Mouse (Mus musculus): ENCODE measurements around the gene Gucy2c. TPM values are rescaled to one million over a fixed set of nuclear protein-coding genes. Genes with fewer than 3 reads are reported as not detected.
"Not testable (repeated sequence)": the region's sequence is repeated elsewhere in the genome, so short reads cannot be mapped to it uniquely, and the experiment has no call there.

The Gucy2c gene
- total RNA-seq, 2 experiments from 2014 or later: 0.08 TPM; not detected in 1

DNA sequence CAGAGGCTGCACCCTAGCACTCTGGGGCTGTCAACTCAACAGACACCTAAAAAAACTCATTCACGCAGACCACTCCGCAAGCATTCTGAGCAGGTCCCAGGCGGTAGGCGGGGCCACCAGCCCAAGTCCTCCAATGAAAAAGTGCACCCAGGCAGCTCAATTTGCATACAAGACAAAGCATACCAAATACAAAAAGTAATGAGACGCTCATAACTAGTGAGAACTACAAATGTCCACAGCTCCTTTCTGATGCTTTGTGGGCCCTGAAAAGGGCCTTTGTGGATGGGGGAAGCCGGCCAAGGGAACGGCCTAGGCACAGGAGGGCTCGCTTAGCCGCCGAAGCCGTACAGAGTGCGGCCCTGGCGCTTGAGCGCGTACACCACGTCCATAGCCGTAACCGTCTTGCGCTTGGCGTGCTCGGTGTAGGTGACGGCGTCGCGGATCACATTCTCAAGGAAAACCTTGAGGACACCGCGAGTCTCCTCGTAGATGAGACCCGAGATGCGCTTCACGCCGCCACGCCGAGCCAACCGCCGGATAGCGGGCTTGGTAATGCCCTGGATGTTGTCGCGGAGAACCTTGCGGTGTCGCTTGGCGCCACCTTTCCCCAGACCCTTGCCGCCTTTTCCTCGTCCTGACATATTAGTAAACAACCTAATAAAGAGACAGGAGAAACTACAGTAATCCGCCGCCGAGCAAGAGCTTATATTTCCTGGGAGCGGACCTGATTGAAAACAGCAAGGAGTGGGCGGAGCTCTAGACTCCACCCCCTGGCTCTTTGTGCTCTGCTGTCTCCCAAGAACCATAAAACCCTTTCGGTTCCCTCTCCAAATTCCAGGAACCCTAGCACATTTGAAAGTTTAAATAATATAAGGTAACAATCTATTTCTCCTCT is 22.4 kb upstream of the Gucy2c start, which contains the start of gene Hist4h4:
Hist4h4 (minus strand) TSS at position 677 of the 895 bp plus-strand sequence.
- peak; percentile 90 to 95 for DNase-seq (ENCODE audit: low spot score in 2 of 2)

DNA sequence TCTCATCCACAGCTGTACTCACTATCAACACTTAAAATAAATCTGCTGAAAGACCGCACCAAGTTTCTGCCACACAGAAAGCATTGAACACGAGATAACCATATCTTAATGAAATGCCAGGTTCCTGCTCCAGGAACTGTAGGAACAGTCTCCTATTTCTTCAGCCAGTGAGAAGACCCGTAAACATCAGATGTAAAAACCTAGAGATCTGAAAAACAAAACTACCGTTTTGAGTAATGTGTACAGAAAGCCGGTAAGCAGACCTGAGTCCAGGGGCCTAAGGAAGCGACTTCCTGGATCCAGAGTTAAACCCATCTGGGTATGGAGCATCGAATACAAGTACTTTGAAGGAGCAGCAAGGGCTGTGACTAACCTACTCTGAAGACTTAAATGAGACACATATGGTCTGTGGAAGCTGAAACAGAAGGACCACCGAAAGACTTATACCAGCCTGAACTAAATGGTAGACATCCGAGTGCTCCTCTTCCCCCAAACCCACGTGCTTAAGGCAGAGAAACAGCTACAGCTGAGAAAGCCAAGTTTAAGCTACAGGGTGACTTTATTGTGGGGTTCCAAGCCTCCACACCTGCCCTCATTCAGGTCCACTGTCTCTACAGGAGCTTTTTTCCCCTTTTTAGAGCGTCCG is 21.7 kb upstream of the Gucy2c start:
- no peak for DNase-seq (ENCODE audit: low spot score in 2 of 2)

DNA sequence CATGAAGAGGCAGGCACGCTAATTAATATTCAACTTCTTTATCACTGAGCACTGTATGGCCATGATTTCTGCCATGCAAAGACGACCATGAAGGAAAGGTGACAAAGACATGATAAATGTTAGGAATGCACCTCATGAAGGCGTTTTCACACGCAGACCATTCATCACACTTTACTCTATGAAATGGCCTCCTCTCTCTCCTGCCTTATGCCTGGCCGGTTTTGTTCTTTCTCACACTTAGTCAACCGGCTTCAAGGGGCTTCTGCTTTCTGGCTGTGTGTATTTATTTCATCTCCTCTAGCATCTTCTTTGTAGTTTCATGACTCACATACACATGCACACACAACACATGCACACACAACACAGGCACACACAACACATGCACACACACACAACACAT is 19.7 kb upstream of the Gucy2c start:
- no peak for DNase-seq (ENCODE audit: low spot score in 2 of 2)

DNA sequence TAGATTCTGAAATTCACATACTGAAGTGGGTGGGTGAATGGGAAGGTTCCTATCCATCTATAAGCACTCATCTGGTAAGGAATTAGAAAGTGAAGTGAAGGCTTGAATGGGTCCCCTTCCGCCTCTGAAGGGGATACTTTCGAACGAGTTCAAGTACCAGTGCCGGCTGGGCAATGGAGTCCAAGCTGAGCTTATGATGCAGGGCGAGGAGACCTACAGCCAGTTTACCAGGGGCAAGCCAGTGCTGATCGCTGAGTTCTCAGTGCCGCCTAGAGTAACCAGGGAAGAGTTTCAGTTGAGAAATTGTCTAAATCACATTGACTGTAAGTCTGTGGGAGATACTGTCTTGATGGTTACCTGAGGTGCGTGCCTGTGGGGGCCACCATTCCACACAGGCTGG is 19.1 kb upstream of the Gucy2c start:
- DNase-seq (ENCODE audit: low spot score in 2 of 2): no peak

DNA sequence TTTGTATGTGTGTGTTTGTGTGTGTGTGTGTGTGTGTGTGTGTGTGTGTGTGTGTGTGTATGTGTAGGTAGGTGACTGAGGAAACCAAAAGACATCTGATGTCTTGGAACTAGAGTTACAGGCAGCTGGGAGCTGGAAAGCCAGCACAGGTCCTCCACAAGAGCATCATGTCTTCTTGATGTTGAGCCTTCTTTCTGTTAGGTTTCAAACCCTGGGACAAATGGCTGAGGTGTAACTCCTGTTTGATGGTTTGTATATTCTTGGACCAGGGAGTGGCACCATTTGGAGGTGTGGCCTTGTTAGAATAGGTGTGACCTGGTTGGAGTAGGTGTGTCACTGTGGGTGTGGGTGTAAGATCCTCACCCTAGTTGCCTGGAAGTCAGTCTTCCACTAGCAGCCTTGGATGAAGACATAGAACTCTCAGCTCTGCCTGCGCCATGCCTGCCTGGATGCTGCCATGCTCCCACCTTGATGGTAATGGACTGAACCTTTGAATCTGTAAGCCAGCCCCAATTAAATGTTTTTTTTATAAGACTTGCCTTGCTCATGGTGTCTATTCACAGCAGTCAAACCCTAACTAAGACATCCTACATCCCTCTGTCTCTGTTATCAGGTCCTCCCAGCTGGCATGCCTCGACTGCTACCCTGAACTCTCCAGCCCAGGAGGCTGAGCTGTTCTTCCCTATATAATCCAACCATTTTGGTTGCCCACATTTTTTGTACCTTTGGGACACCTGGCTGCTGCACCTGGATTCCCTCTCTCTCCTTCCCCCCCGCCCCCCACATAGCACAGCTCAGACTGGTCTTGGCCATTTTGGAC is 16.5 kb upstream of the Gucy2c start:
- DNase-seq (ENCODE audit: low spot score in 2 of 2): not testable (repeated sequence)

DNA sequence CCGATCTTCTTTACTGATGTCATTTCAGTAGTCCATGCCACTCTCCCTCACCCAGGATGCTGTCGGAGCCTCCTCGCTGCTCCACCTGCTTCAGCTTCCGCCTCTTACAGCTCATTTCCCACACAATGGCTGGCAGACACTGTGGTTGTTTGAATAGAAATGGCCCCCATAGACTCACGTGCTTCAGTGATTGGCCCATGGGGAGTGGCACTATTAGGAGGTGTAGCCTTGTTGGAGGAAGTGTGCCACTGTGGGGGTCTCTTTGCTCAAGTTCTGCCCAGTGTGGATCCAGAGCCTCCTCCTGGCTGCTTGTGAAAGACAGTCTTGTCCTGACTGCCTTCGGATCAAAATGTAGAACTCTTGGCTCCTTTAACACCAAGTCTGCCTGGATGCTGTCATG is 14.3 kb upstream of the Gucy2c start:
- no peak for DNase-seq (ENCODE audit: low spot score in 2 of 2)

DNA sequence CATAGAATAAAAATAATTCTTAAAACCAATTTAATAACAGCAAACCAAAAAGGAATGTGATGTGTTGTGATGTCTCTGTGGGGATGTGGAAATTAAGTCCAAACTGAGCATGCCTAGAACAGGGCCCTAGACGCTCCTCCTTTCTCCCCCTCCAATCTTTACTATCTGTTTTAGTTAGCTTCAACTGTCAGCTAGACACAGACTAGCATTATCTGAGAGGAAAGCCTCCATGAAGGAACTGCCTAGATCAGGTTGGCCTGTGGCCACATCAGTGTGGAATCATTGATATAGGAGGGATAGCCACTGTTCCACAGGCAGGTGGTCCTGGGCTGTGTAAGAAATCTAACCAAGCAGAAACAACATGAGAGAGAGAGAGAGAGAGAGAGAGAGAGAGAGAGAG is 13.5 kb upstream of the Gucy2c start:
- no peak for DNase-seq (ENCODE audit: low spot score in 2 of 2)

DNA sequence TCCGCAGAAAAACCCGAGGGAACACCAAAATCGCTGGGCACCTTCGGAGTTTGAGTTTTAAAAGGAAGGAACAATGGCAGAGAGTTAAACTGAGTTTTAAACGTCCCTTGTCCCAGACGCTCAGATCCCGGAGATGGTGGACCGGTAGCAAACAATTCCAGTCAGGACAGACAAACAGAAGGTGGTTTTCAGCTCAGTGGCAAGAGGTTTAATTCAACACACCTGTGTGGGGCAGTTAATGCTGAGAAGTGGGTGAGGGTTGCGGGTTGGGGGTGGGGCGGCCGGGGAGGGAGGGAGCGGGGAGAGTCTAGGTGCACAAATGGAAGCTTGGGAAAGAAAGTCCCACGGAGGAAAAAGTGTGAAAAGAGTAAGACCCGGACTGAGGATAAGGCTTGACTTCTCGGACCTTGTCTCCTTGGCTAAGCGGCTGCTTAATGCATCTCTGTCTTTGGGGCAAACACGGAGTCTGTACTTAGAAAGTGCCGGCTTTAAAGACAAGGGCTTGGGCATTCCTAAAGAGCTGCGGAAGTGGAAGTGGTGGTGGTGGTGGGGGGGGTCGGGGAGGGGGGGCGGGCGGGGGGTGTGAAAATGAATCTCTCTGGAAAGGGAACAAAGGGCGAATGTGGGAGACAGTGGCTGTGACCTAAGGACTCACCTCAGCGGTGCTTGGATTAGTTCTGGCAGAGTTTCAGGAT is 12.4 kb upstream of the Gucy2c start:
- no peak for DNase-seq (ENCODE audit: low spot score in 2 of 2)

DNA sequence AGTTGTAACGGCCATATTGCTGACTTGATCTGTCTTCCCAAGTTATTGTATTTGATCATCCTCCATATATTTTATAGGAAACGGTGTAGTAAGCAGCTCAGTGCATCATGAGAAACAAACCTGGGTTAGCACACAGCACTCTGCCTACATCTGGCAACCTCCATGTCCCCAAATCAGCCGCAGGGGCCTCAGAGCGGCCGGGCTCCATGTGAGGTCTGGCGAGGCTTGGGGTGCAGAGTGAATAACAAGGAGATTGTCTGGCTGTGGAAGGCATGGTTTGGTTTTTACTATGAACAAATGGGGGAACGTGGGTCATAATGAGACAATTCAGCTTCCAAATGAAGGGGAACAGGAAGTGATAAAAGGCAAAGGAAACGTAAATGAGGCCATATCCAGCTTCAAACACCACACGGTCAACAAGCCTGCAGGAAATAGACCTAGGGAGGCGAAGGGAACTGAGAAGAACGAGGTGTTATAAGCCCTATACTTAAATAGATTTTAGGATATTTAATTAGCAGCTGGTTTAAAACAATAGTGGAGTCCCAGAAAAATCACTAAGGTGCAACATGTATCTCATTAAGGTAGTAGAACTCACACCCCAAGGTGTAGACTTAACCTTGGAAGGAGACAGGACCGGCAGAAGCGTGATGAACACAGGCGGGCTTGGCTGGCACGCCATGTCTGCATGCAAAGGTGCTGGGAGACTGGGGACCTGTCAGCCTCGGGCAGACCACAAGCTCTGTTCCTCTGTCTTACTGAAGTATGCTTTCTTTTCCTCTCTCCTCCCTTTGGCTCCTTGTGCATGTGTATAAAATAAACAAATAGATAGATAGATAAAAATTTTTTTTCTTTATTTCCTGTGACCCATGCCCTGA is 11.6 kb upstream of the Gucy2c start:
- no peak for DNase-seq (ENCODE audit: low spot score in 2 of 2)

DNA sequence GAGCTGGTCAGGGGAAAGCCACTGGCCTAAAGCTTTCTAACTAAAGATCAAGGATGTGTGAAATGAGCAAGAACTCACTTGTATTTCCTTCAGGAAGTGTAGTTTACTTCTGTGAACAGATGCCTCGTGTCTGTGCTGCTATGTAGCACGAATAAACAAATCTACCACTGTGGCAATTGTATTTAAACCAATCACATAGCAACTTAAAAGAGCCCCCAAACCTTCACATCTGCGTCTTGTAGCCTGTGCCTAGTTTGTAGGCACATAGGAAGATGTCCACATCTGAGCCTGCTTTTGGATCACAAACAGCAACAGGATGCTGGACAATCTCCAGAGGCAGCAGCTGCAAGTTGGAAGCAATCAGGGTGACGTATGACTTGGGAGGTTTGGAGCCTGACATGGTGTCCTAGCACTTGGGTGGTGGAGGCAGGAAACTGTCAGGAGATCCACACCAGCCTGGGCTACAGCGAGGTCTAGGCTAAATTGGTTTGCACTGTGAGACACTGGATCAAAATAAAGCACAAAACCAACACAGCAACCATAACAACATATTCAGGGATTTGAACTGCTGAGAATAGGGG is 7.9 kb upstream of the Gucy2c start:
- DNase-seq (ENCODE audit: low spot score in 2 of 2): peak; percentile 24 to 63

DNA sequence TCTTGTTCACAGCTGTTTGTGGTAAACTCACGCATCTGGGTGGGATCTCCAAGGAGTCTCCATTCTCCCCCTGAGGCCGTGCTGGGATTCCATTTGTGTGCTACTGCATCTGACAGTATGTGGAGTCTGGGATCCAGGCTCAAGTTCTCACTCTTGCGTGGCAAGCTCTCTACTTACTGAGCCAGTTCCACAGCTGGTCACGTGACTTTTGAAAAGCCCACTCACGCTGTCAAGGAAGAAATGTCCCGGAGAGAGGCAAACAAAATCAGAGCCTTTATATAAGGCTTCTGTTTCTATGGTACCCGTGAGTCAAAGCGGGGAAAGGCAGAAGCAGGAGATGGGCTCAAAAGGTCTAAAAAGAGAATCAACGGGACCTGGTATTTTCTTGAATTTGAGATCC is 1.2 kb upstream of the Gucy2c start:
- DNase-seq (ENCODE audit: low spot score in 2 of 2): no peak

DNA sequence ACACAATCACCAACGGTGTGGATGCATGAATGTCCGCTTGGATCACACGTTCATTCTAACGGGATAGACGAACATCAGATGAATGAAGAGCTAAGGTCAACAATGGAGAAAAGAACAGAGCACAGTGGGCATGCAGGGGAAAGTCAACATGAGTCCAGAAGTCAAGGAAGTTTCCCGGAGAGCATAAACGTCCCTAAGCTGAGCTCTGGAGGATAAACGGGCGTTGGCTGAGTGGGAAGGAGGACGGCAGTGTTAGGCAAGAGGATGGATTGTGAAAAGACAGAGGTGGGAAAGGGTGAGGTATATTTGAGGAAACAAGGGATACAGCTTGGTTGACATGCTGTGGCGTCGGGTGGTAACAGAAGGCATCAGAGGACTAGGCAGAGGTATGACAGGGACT is 581 bp upstream of the Gucy2c start:
- DNase-seq (ENCODE audit: low spot score in 2 of 2): no peak

DNA sequence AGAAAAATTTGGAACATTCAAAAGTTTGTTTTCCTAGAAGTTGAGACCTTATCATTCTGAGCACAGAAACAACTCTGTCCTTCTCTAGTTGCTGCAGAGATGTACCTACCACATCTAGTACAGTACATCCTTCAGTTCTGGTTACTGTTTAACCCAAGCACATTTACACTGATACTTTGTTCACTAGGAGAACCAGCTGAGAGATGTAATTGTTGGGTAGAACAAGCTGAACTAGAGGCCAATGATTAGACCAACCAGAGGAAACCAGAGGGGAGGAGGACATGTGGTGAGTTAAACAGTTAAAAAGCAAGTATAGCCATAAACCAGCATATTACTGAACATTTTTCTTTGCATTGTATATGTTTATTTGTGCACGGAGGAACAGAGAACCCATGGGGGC is 5.2 kb downstream of the Gucy2c start:
- no peak for DNase-seq (ENCODE audit: low spot score in 2 of 2)

DNA sequence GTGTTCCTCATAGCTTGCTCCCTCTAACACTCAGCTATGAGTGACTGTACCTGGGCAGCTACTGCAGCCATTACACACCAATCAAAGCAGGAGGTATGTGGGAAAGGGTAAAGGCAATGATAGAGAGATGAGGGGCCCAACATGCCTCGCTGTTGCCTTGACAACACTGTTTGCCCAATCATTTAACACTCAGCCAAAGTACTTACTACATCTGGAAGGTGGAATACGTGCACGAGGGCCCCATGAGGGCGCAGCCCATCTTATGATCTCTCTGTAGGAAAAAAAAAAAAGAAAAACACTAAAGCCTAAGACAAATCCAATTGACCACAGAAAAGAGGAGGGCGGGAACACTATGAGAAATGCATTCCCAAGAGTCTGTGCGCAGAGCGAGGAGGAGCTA is 11.7 kb downstream of the Gucy2c start:
- DNase-seq (ENCODE audit: low spot score in 2 of 2): no peak

DNA sequence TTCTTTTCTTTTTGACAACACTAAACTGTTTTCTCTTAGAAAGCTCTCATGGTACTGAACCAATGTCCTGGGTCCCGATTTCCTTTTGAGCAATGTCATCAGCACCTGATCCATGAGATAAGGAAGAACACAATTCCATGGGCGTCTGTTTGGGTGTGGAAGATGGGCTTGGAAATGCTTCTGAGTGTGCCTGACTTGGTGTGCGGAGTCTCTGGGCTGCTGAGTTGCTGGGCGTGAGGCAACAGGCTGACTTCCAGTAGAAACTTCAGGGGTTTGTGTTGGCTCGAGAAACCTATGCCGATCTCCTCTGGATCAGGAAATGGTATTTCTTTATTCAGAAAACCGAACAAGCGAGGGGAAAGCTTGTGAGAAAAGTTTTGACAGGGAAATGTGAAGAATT is 12.4 kb downstream of the Gucy2c start:
- DNase-seq (ENCODE audit: low spot score in 2 of 2): no peak

DNA sequence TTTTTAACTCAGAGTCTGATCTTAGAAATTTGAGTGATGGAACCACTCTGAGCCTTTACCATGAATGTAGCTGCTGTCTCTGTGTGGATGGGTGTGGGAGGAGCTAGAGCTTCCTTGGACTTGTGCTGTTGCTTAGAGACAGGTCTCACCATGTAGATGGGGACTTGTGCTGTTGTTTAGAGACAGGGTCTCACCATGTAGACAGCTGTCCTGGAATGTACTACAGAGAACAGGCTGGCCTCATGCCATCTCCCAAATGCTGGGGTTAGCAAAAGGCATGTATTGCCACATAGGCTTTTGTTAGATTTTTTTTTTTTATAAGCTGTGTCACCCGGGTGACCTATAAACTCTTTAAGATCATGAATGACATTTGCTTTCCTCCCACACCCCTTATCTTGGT is 17.7 kb downstream of the Gucy2c start:
- no peak for DNase-seq (ENCODE audit: low spot score in 2 of 2)

DNA sequence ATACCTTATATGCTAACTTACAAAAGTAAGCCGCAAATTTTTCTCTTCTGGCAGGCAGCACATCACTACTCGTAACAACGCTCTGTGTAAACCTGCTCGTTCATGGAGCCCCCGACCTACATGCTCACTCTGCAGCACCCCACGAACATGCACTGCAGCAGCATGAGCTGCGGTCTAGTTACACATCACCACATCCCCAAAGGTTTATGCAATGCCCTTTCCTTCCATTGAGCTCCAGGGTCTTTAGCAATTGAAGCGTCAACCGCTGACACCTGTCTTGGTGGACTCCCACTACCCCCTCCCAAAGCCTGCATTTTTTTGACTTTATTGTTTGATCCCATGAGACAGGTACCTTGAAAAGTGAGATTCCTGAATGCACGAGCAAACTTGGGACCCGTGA is 31.0 kb downstream of the Gucy2c start:
- DNase-seq (ENCODE audit: low spot score in 2 of 2): no peak

DNA sequence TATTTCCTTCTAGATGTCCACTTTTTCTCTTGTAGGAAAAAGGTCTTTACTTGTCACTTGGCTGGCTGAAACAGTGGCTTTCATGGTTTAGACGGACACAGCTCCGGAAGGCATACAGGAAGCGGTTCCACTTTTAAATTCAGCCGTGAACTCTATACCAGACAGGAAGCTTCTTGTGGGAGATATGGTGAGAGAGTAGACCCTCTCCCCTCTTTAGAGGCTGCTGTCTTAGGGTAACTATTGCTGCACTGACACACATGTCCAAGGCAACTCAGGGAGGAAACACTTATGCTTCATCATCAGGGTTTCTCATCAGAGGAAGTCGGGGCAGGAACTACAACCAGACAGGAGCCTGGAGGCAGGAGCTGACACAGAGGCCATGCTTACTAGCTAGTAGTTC is 36.0 kb downstream of the Gucy2c start:
- no peak for DNase-seq (ENCODE audit: low spot score in 2 of 2)

DNA sequence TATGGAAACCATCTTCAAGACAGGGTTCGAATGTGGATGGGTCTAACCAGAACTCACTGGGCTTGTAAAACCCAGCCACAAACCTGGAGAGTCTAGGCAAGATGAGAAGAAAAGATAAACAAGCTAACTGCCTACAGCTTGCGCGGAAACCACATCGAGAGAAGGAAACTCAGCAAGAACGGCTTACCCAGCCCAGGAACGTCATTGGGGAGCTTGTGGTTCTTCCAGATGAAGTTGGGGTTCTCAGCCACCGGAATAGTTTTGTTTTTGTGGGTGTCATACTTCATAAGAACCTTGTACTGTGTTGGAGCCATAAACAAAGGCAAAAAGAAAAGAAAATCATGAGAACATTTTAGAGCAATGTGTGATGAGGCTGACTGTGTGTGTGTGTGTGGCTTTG is 37.8 kb downstream of the Gucy2c start:
- DNase-seq (ENCODE audit: low spot score in 2 of 2): no peak
